Mouse (Mus musculus): ENCODE results near the gene Ethe1. TPM values are rescaled to one million over a fixed set of nuclear protein-coding genes. Genes with fewer than 3 reads are reported as not detected.

Gene Ethe1
- polyA plus RNA-seq (2015; fragmentation: Nextera tagmentation; extraction: Ambion mirVana), result 46.8 and 48.4 TPM in 2 replicates

DNA sequence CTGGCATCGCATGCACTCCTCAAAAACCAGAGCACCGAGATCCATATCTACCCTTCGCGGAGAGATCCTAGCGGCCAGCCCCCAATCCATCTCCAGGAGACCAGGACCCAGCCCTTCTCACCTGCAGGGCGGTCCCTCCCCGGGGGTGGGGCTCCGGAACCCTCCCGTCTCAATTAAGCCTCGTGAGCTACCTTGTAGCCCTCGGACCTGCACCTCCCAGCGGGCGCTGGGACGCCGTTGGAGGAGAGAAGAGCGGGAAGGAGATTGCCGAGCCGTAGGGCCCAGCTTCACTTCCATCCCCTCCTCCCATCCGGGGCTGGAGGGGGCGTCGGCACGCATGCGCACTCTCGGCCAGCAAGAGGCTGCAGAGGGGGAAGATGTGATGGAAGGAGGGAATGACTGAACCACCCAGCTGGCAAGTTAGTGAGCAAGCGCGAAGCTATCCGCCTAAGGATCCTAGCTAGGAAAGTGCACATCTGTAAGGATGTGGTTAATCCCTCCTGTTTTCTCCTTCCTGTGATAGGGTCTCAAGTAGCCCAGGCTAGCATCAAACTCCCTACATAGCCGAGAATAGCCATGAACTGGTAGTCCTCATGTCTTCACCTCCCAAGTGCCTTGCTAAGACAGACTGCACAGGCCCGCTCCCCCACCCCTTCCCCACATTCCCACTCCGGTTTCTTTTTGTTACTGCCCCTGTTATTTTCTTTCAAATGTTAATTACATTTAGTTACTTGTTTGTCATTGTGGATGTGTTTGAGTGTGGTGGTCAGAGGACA lies at the start of gene Ethe1, which contains the start of gene Zfp575:
Ethe1 (plus strand) TSS at position 214 of the 776 bp plus-strand sequence.
Zfp575 (minus strand) TSS at position 312 of the 776 bp plus-strand sequence.
- peak within 1 kb of the TSS; percentile 51; the same call in 1 of the 2 replicates for H3K27ac ChIP-seq
- H3K4me1 ChIP-seq, result peaks cover 28% of the 10 kb centered on the region
- H3K27me3 ChIP-seq, result peaks cover 26% of the 10 kb centered on the region
- H3K4me3 ChIP-seq (replicated peaks), result peak within 1 kb of the TSS; percentile 57
- H3K36me3 ChIP-seq, result no peaks in the 10 kb centered on the region
- peak within 1 kb of the TSS; percentile 85 for H3K4me2 ChIP-seq
- WGBS, result 7% methylated on average over 30 of the region's 30 CpGs
- peak; percentile 17 for ATAC-seq (replicated peaks; ENCODE audit: low FRiP score)
- peak within 1 kb of the TSS; percentile 66 for H3K9ac ChIP-seq
- 0 out of 2 replicates have a peak, but pooled peaks cover 3% of the 10 kb centered on the region for H3K9me3 ChIP-seq (replicated peaks)

DNA sequence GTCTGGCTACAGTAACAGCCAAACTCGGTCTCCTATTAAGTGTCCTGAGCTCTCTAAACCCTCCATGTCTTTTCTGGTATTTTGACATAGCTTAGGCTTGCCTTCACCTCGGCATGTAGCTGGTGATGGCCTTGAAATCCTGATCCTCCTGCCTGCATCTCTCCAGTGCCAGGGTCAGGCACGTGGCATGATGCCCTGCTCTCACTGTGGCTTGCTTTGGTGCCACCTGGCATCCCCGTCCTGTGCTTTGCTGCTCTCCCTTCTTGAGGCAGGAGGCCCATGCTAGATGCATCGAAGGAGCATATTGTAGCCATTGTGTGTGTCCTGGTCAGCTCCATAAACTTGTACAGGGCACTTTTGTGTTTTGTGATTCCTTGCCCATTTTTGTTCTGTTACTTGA lies 49.8 kb upstream of the Ethe1 start:
- no peak overlapping the region for H3K4me3 ChIP-seq (replicated peaks)
- peaks cover 40% of the 10 kb centered on the region for H3K4me1 ChIP-seq
- H3K4me2 ChIP-seq, result 0 out of 2 replicates have a peak overlapping the region, but pooled peaks have one; percentile 21
- peaks cover 31% of the 10 kb centered on the region for H3K36me3 ChIP-seq
- peak overlapping the region; percentile 77 for H3K27ac ChIP-seq
- no peak overlapping the region for H3K9ac ChIP-seq
- no peaks in the 10 kb centered on the region for H3K9me3 ChIP-seq (replicated peaks)
- ATAC-seq (replicated peaks; ENCODE audit: low FRiP score), result no peak
- no peaks in the 10 kb centered on the region; the same call in 1 of the 2 replicates for H3K27me3 ChIP-seq
- 65% methylated on average over 5 of the region's 5 CpGs for WGBS

DNA sequence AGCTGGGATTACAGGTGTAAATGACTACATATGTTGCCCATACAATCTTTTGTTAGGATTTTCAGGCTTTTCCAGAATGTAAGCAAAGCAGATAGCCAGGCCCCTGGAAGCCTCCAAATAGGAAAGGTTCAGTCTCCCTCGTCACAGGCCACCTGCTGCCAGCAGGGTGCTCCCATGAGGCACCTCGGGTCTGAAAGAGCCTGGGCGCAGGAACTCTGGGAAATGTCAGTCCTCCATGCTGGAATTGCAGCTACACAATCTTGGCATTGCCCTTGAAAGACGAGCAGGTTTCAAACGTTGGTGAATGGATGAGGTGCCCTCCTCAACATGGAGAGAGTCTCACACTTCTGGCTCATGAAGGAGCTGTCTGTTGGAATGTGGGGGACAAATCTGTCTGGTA lies 49.2 kb upstream of the Ethe1 start:
- no peaks in the 10 kb centered on the region; the same call in 1 of the 2 replicates for H3K27me3 ChIP-seq
- ATAC-seq (replicated peaks; ENCODE audit: low FRiP score), result no peak
- 48% methylated on average over 5 of the region's 5 CpGs for WGBS

DNA sequence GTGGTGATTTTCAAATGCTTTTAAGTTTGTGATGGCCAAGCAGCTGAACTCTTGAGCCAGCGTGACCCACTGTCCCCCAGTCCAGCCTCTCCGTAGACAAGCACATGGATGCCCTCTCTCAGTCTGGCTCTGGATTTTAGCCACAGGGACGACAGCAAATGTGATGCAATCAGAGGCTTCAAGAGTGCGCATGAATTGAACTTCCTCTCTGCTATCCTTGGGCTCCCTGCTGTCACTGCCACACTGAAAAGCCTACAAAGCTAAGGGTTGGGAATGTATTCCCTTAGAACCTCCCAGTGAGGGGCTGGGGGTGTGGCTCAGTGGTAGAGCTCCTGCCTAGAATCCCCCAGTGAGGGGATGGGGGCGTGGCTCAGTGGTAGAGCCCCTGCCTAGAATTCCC lies 48.6 kb upstream of the Ethe1 start:
- ATAC-seq (replicated peaks; ENCODE audit: low FRiP score), result no peak
- H3K27ac ChIP-seq, result no peak overlapping the region
- WGBS, result 89% methylated on average over 5 of the region's 5 CpGs
- H3K9me3 ChIP-seq (replicated peaks), result no peaks in the 10 kb centered on the region
- H3K36me3 ChIP-seq, result peaks cover 25% of the 10 kb centered on the region
- no peak overlapping the region for H3K9ac ChIP-seq
- H3K4me1 ChIP-seq, result peaks cover 35% of the 10 kb centered on the region
- no peak overlapping the region for H3K4me2 ChIP-seq
- no peak overlapping the region for H3K4me3 ChIP-seq (replicated peaks)
- no peaks in the 10 kb centered on the region for H3K27me3 ChIP-seq

More for the DNA sequence above, 49.2 kb upstream of the Ethe1 start:
- Histone ChIP-seq H3K9ac (no peak overlapping the region), H3K9me3 (replicated peaks) (no peaks in the 10 kb centered on the region), H3K4me2 (no peak overlapping the region), H3K36me3 (peaks cover 30% of the 10 kb centered on the region), H3K4me1 (peaks cover 39% of the 10 kb centered on the region), H3K4me3 (replicated peaks) (no peak overlapping the region), H3K27ac (peak overlapping the region; percentile 77)

DNA sequence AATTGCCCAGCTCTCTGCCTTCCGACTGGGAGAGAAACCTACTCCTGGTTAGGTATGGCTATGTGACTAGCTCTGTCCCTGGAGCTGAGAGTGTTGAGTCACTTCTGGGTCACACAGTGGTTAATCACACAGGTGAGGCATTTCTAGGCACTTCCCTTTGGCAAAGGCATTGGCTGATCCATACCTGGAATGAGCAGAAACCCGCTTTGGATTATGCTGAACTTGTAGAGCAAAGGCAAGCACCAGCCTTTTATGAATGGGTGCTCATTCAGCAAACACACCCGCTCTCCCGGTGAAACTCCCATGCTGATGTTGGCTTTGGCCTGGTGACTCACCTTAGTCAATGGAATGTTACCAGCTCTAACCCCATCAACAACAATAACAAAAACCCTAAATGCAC lies 47.7 kb upstream of the Ethe1 start:
- no peak for ATAC-seq (replicated peaks; ENCODE audit: low FRiP score)
- 89% methylated on average over 4 of the region's 4 CpGs for WGBS

DNA sequence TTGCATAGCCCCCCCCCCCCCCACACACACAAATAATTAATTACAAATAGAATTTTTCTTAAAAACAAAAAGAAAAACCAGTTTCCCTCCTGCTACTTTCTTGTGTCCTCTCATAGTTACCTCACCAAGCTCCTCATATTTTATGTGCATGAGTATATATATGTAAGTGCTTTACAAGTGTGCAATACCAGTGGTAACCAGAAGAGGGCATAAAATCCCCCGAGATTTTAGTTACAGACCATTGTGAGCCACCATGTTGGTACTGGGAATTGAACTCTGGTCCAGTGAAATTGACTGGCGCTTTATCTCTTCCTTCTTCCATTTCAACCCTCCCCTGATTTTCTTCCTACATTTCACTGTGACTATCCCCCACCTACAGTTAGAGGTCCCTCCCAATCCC lies 42.8 kb upstream of the Ethe1 start:
- Histone ChIP-seq H3K4me2 (no peak overlapping the region), H3K9ac (no peak overlapping the region), H3K27ac (no peak overlapping the region), H3K27me3 (no peaks in the 10 kb centered on the region), H3K36me3 (peaks cover 14% of the 10 kb centered on the region), H3K4me1 (peaks cover 22% of the 10 kb centered on the region), H3K4me3 (replicated peaks) (no peak overlapping the region), H3K9me3 (replicated peaks) (no peaks in the 10 kb centered on the region)
- 87% methylated on average over 2 of the region's 2 CpGs for WGBS
- ATAC-seq (replicated peaks; ENCODE audit: low FRiP score), result no peak

More for the DNA sequence above, 47.7 kb upstream of the Ethe1 start:
- Histone ChIP-seq H3K9ac (no peak overlapping the region), H3K36me3 (peaks cover 15% of the 10 kb centered on the region), H3K27ac (no peak overlapping the region), H3K4me1 (peaks cover 28% of the 10 kb centered on the region), H3K4me3 (replicated peaks) (no peak overlapping the region), H3K27me3 (no peaks in the 10 kb centered on the region), H3K9me3 (replicated peaks) (no peaks in the 10 kb centered on the region), H3K4me2 (no peak overlapping the region)

DNA sequence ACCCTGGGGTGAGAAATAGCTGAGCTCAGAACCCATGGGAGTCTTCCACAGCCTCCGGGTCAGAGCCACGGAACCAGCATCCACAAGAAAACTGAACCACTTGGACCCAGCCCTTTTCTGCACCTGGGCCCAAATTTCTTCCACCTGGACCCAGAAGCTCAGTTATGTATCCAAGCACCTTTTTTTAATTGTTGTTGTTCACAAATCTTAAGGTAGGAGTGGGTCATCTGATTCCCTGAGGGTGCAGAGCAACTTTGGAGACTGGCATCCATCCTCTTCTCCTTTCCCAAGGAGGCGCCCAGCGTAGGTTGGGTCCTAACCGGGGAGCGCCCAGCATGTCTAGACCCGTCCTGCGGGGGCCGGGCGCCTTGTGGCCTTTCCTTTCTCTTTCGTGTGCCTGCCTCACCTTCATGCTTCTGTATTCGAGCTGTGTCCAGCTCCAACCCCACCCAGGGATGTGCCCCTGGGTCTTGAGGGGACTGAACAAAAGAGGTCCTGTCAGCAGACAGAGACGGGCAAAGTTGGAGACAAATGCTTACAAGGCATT lies 41.2 kb upstream of the Ethe1 start, which contains the start of the genes Pinlyp and Xrcc1:
Pinlyp (minus strand) TSS at position 51 of the 547 bp plus-strand sequence.
Xrcc1 (plus strand) TSS at position 222 of the 547 bp plus-strand sequence.
- peak within 1 kb of the TSS; percentile 87 for H3K4me3 ChIP-seq (replicated peaks)
- no peaks in the 10 kb centered on the region for H3K27me3 ChIP-seq
- no peaks in the 10 kb centered on the region for H3K9me3 ChIP-seq (replicated peaks)
- ATAC-seq (replicated peaks; ENCODE audit: low FRiP score), result peak; percentile 10; the same call in 1 of the 2 replicates
- WGBS, result 26% methylated on average over 13 of the region's 13 CpGs
- peak within 1 kb of the TSS; percentile 74 for H3K4me2 ChIP-seq
- H3K9ac ChIP-seq, result peak within 1 kb of the TSS; percentile 83
- H3K27ac ChIP-seq, result peak within 1 kb of the TSS; percentile 96
- peaks cover 22% of the 10 kb centered on the region for H3K4me1 ChIP-seq
- H3K36me3 ChIP-seq, result peaks cover 31% of the 10 kb centered on the region

DNA sequence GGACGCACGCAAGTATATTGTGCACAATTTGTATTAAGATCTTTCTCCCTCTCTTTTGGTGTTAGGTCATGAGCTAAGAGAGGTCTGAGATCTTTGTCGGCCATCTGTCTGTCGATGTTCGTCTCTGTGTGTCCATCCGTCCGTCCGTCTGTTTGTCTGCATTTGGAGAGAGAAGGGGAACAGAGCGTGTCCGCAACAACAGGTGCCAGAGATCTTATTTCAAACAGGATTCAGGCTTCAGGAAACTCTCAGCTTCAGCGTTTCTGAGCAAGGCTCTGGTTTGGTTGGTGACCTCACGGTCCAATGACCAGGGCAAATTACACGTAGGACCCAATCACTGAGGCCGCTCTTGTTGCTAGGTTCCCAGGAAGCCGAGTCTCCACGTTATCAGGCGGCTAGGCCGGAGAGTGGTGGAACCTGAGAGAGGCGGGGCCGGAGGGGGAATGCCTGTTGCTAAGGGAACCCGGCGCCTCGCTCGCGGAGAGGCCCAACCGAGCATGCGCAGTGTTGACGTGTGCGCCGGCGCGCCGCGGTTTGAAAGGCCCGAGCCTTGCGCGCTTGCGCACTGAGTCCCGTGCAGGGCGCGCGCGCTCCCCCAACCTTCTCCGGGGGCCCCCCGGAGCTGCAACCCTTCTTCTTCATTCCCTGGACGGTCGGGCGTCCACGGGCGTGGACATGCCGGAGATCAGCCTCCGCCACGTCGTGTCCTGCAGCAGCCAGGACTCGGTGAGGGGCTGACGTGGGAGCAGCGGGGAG lies 40.5 kb upstream of the Ethe1 start:
- Histone ChIP-seq H3K9ac (peak overlapping the region; percentile 83), H3K36me3 (peaks cover 37% of the 10 kb centered on the region), H3K4me1 (peaks cover 20% of the 10 kb centered on the region), H3K27ac (peak overlapping the region; percentile 96), H3K4me2 (peak overlapping the region; percentile 74), H3K4me3 (replicated peaks) (peak overlapping the region; percentile 87), H3K9me3 (replicated peaks) (no peaks in the 10 kb centered on the region), H3K27me3 (no peaks in the 10 kb centered on the region)
- ATAC-seq (replicated peaks; ENCODE audit: low FRiP score), result peak; percentile 99
- under 1% methylated on average over 57 of the region's 57 CpGs for WGBS

DNA sequence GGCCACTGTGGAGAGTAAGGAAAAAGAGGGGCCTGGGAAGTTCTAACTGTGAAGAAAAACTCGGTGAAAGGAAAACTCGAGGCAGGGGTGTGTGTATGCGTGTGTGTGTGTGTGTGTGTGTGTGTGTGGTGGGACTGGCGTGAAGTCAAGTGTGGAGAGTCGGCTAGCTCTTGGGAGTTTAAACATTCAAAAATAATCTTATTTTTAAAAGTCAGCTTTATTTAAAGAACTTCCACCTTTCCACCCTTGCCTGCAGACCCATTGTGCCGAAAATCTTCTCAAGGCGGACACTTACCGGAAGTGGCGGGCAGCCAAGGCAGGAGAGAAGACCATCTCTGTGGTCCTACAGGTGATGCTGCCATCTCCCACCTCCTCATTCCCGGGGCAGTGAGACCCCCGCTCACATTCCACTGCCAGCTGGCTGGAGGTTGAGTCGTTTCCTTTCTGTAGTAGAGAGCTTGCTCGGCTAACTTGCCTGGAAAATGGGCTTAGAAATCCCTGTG lies 39.8 kb upstream of the Ethe1 start:
- 21% methylated on average over 13 of the region's 13 CpGs for WGBS
- peak overlapping the region; percentile 83 for H3K9ac ChIP-seq
- ATAC-seq (replicated peaks; ENCODE audit: low FRiP score), result no peak
- no peaks in the 10 kb centered on the region for H3K9me3 ChIP-seq (replicated peaks)
- H3K4me2 ChIP-seq, result peak overlapping the region; percentile 74
- H3K4me1 ChIP-seq, result peaks cover 20% of the 10 kb centered on the region
- H3K4me3 ChIP-seq (replicated peaks), result peak overlapping the region; percentile 87
- no peaks in the 10 kb centered on the region for H3K27me3 ChIP-seq
- H3K27ac ChIP-seq, result peak overlapping the region; percentile 96
- peaks cover 45% of the 10 kb centered on the region for H3K36me3 ChIP-seq

DNA sequence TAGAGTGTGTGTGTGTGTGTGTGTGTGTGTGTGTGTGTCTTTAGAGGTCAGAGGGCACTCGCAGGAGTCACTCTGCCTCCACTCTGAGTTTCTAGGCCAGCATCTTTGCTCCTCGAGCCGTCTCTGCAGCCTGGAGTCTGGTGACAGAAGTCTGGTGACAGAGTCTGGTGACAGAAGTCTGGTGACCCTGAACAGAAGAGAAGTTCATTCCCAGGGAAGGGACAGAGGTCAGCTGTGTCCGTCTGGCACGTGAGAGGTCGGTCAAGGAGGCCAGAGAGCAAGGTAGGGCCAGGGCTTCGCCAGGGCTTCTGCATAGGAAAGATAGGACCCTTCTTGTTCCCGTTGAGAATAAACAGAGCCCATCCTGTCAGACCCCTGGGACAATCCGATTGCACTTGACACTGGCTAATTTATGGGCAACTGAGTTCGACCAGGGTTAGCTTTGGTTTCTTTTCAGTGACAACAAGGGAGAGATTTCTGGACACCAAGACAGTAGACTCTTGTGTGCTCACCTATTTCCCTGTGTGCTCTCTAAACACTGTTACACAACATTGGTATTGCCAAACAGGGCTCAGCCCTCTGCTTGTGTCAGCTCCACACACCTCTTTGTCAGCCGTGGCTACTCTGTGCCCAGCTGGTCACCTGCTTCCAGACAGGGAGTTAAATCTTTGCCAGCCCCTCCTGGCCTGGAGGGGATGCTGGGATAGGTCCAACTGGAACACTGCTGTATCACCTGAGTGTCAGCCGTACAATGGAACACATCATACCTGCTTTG lies 35.2 kb upstream of the Ethe1 start:
- ATAC-seq (replicated peaks; ENCODE audit: low FRiP score), result no peak
- Histone ChIP-seq H3K9ac (no peak overlapping the region), H3K27me3 (no peaks in the 10 kb centered on the region), H3K4me1 (peaks cover 14% of the 10 kb centered on the region), H3K27ac (no peak overlapping the region), H3K36me3 (peaks cover 85% of the 10 kb centered on the region), H3K9me3 (replicated peaks) (no peaks in the 10 kb centered on the region; the same call in 1 of the 2 replicates), H3K4me3 (replicated peaks) (no peak overlapping the region), H3K4me2 (no peak overlapping the region)
- WGBS, result 72% methylated on average over 12 of the region's 12 CpGs

DNA sequence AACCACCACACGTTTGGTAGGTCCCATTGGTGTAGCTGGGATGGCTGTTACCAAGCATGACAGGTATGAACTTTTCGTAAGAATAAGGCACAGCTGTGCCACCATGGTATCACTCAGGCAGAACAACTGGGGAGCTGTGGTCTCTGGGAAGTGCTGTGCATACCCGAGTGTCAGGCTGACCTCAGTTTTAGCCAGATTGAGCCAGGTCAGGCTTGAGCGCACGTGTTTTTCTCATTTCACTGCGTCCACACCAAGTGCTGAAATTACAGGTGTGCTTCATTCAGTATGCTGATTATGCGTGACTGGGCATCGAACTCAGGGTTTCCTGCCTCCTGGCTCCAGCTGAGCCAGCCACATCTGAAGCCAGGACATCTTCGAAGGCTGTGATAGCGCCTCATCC lies 31.6 kb upstream of the Ethe1 start:
- WGBS, result 80% methylated on average over 10 of the region's 10 CpGs
- Histone ChIP-seq H3K4me3 (replicated peaks) (no peak overlapping the region), H3K27ac (peak overlapping the region; percentile 14; the same call in 1 of the 2 replicates), H3K9me3 (replicated peaks) (no peaks in the 10 kb centered on the region; the same call in 1 of the 2 replicates), H3K36me3 (peaks cover 92% of the 10 kb centered on the region), H3K9ac (no peak overlapping the region), H3K4me2 (no peak overlapping the region), H3K4me1 (peaks cover 5% of the 10 kb centered on the region; the same call in 1 of the 2 replicates), H3K27me3 (no peaks in the 10 kb centered on the region)
- 0 out of 2 replicates have a peak, but pooled peaks have one; percentile 12 for ATAC-seq (replicated peaks; ENCODE audit: low FRiP score)

Measured in kidney, embryonic 15.5 days (tissue).